Mouse (Mus musculus) hindbrain, postnatal 0 days (tissue): ENCODE measurements around the gene Thbs4. TPM values are rescaled to one million over a fixed set of nuclear protein-coding genes. Genes with fewer than 3 reads are reported as not detected.

Experiments used
- ATAC-seq: fragments of 200-750 bp; cut with Nextera tagmentation; 2 replicates; pipeline ENCODE4 v1.8.0; 2017; ENCODE audit warnings: mild to moderate bottlenecking, moderate TSS enrichment, moderate library complexity
- DNase-seq: peaks from one replicate; pipeline ENCODE4 v3.0.0-alpha.2; 2015; ENCODE audit warnings: low spot score
- H3K27ac ChIP-seq: fragments of 300-500 bp; sonication (generic); 2 replicates; pipeline ENCODE4 v1.5.1; 2014; ENCODE audit warnings: mild to moderate bottlenecking
- H3K27me3 ChIP-seq: fragments of 300-500 bp; sonication (generic); 2 replicates; pipeline ENCODE4 v1.6.1; 2014; ENCODE audit warnings: low read length, mixed read lengths; ENCODE audit not compliant: insufficient read depth
- H3K36me3 ChIP-seq: fragments of 300-500 bp; sonication (generic); 2 replicates; pipeline ENCODE4 v1.6.1; 2014; ENCODE audit warnings: low read length, mixed read lengths; ENCODE audit not compliant: insufficient read depth
- H3K4me1 ChIP-seq: fragments of 300-500 bp; sonication (generic); 2 replicates; pipeline ENCODE4 v1.6.1; 2014; ENCODE audit warnings: antibody characterized with exemption, low read length, mixed read lengths; ENCODE audit not compliant: insufficient read depth
- H3K4me2 ChIP-seq: fragments of 300-500 bp; sonication (generic); 2 replicates; pipeline ENCODE4 v1.6.1; 2014; ENCODE audit warnings: low read depth, mild to moderate bottlenecking, low read length, moderate library complexity, mixed read lengths
- H3K4me3 ChIP-seq: fragments of 300-500 bp; sonication (generic); 2 replicates; pipeline ENCODE4 v1.5.1; 2014; ENCODE audit warnings: low read length
- H3K9ac ChIP-seq: fragments of 300-500 bp; sonication (generic); replicated peaks from 2 replicates; pipeline ENCODE4 v1.6.1; 2014; ENCODE audit warnings: mild to moderate bottlenecking, low read length, moderate library complexity, mixed read lengths
- H3K9me3 ChIP-seq: fragments of 300-500 bp; sonication (generic); 2 replicates; pipeline ENCODE4 v1.6.1; 2016; ENCODE audit warnings: low read length, mixed read lengths
- CTCF ChIP-seq: IDR thresholded peaks from 2 replicates; pipeline ENCODE4 v1.5.1; 2016; ENCODE audit warnings: antibody characterized with exemption, control low read depth, low read depth
- WGBS: fragments of 180-500 bp; shearing (Covaris S2); extraction: QIAGEN DNeasy Blood & Tissue Kit; methylation state at CpG from one replicate; pipeline ENCODE4 v1.1.7; 2014; 5-methylcytosine and 5-hydroxymethylcytosine counted together
- polyA plus RNA-seq: library from polyadenylated mRNA; unstranded; fragments of >200 nt; fragmentation: Nextera tagmentation; extraction: Ambion mirVana; gene quantifications from 2 replicates; pipeline ENCODE4 v1.2.1, GENCODE M21; 2015
- total RNA-seq: library from RNA; depleted of rRNA; stranded (reverse); fragments of >200 nt; gene quantifications from 2 replicates; pipeline ENCODE4 v1.2.3, GENCODE M21; 2014

The Thbs4 gene
- total and polyA plus RNA-seq, 2 experiments from 2014 or later: 0.94 to 1.3 TPM

DNA sequence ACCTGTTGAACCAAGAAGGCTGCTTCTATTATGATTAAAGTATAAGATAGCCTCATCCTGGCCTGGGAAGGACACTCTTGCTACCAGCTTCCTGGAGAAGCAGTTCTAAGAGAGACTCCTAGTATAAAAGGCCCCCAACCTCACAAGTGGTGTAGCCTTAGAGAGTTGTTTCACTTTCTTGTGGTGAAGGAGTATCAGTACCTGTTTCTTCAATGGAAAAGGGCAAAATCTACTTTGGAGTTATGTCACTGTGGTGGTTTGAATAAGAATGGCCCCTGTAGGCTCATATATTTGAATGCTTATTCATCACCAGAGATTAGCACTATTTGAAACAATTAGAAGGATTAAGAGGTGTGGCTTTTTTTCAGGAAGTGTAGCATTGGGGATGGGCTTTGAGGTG lies 12.2 kb upstream of the Thbs4 start:
- Histone ChIP-seq H3K4me2 (no peak overlapping the region), H3K27me3 (no peaks in the 10 kb centered on the region), H3K4me3 (no peak overlapping the region), H3K9me3 (no peaks in the 10 kb centered on the region), H3K9ac (no peak overlapping the region), H3K4me1 (no peaks in the 10 kb centered on the region), H3K27ac (no peak overlapping the region), H3K36me3 (no peaks in the 10 kb centered on the region)
- no peak for ATAC-seq
- TF ChIP-seq CTCF: no peak
- no peak for DNase-seq

DNA sequence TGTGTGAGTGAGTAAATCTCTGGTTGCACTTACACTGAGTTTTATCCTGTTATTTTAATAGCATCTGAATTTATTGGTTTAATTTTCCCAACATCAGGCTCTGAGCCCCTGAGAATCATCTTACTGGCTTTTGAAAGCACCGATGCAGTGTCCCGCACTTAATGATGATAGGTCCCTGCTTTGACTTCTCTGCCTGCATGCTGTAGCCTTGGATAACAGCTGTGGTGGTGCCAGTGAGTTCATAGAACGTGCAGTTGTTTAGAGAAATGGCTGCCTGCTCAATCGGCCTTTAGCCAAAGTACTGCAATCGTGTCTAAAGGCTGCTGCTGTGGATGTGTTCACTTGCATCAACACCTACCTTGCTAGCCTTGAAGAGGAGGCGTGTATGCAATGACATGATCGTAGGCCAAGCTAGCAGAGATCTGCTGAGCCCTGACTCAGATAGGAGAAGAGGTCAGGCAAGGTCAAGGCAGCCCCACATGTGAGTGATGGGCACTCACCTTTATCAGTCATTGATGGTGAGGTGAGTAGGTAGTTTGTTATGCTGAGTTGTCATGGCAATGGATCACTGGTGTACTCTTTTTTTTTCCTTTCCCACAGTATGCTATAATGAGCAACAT lies 4.8 kb upstream of the Thbs4 start:
- ATAC-seq: peak; percentile 22; the same call in 1 of the 2 replicates
- Histone ChIP-seq H3K9ac (no peak overlapping the region), H3K9me3 (no peaks in the 10 kb centered on the region), H3K36me3 (no peaks in the 10 kb centered on the region), H3K27me3 (peaks cover 5% of the 10 kb centered on the region; the same call in 1 of the 2 replicates), H3K4me1 (no peaks in the 10 kb centered on the region), H3K27ac (no peak overlapping the region), H3K4me3 (no peak overlapping the region), H3K4me2 (no peak overlapping the region)
- DNase-seq: no peak
- no peak for TF ChIP-seq CTCF
- WGBS: 73% methylated on average over 7 of the region's 7 CpGs

DNA sequence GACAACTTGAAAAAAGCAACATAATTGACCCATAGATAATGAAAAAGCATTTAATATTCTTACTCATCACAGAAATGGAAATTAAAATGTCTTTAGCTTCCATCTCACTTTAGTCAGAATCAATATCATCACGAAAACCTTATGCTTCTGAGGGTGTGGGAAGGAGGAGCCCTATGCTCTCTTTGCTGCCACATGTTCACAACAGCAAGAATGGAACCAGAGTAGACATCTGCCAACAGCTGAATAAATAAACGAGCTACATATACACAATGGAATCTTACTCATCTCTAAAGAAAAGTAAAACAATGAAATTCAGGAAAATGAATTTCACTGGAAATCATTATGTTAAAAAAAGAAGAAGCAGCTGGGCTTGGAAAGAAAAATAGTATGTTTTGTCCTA lies 4.2 kb upstream of the Thbs4 start:
- no peak overlapping the region for H3K4me3 ChIP-seq
- DNase-seq: no peak
- TF ChIP-seq CTCF: no peak

GRCm38 (mm10) chr13:92793636-92794035 lies 982 bp downstream of the Thbs4 start:
- no peak for ATAC-seq
- 78% methylated on average over 8 of the region's 8 CpGs for WGBS
- no peak for DNase-seq

More for the DNA sequence above, 4.2 kb upstream of the Thbs4 start:
- ATAC-seq: no peak
- H3K27ac ChIP-seq: no peak overlapping the region
- no peaks in the 10 kb centered on the region for H3K36me3 ChIP-seq
- H3K9ac ChIP-seq: no peak overlapping the region
- no peaks in the 10 kb centered on the region for H3K4me1 ChIP-seq
- H3K9me3 ChIP-seq: no peaks in the 10 kb centered on the region
- WGBS: 74% methylated on average over 2 of the region's 2 CpGs
- peaks cover 5% of the 10 kb centered on the region; the same call in 1 of the 2 replicates for H3K27me3 ChIP-seq
- H3K4me2 ChIP-seq: no peak overlapping the region

DNA sequence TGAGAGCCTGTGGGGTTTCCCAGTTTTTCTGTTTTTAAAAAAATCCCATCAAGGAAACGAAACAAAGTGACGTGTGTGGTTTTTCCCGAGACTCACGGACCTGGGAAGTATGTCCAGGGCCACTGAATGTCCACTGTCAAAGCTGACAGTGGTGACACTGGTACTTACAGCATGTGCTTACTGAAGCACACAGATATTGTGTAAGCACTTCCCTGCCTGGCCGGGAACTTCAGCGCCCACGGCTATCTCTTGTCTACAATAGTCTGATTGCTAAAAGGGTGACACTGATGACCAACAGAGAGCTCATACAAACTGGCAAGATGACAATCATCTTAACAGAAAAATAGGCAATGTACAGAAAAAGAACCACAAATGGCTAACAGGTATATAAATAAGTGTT lies 3.1 kb downstream of the Thbs4 start:
- no peaks in the 10 kb centered on the region for H3K36me3 ChIP-seq
- no peak overlapping the region for H3K27ac ChIP-seq
- no peak for TF ChIP-seq CTCF
- H3K9me3 ChIP-seq: no peaks in the 10 kb centered on the region
- H3K4me3 ChIP-seq: no peak overlapping the region
- H3K4me2 ChIP-seq: no peak overlapping the region
- H3K9ac ChIP-seq: no peak overlapping the region
- ATAC-seq (no peak), DNase-seq (no peak)
- H3K4me1 ChIP-seq: no peaks in the 10 kb centered on the region
- peaks cover 7% of the 10 kb centered on the region; the same call in 1 of the 2 replicates for H3K27me3 ChIP-seq
- 80% methylated on average over 7 of the region's 7 CpGs for WGBS

More at GRCm38 (mm10) chr13:92793636-92794035, 982 bp downstream of the Thbs4 start:
- Histone ChIP-seq H3K4me1 (no peaks in the 10 kb centered on the region), H3K9ac (no peak overlapping the region), H3K4me3 (no peak overlapping the region), H3K4me2 (no peak overlapping the region), H3K9me3 (no peaks in the 10 kb centered on the region), H3K27me3 (peaks cover 7% of the 10 kb centered on the region; the same call in 1 of the 2 replicates), H3K27ac (no peak overlapping the region), H3K36me3 (no peaks in the 10 kb centered on the region)
- TF ChIP-seq CTCF: no peak

GRCm38 (mm10) chr13:92784311-92784710 lies 10.3 kb downstream of the Thbs4 start:
- no peak for TF ChIP-seq CTCF
- no peak for DNase-seq
- no peak overlapping the region for H3K4me2 ChIP-seq
- WGBS: 88% methylated on average over 3 of the region's 3 CpGs
- H3K27ac ChIP-seq: no peak overlapping the region
- no peaks in the 10 kb centered on the region for H3K36me3 ChIP-seq
- no peaks in the 10 kb centered on the region for H3K27me3 ChIP-seq
- no peak overlapping the region for H3K9ac ChIP-seq
- no peak overlapping the region for H3K4me3 ChIP-seq
- H3K4me1 ChIP-seq: no peaks in the 10 kb centered on the region
- no peak for ATAC-seq
- H3K9me3 ChIP-seq: no peaks in the 10 kb centered on the region

GRCm38 (mm10) chr13:92783551-92783950 lies 11.1 kb downstream of the Thbs4 start:
- no peak for DNase-seq
- H3K9me3 ChIP-seq: no peaks in the 10 kb centered on the region
- H3K4me1 ChIP-seq: no peaks in the 10 kb centered on the region
- H3K36me3 ChIP-seq: no peaks in the 10 kb centered on the region
- 93% methylated on average over 4 of the region's 4 CpGs for WGBS
- no peak overlapping the region for H3K4me3 ChIP-seq
- H3K9ac ChIP-seq: no peak overlapping the region
- no peak overlapping the region for H3K27ac ChIP-seq
- H3K27me3 ChIP-seq: no peaks in the 10 kb centered on the region
- ATAC-seq: no peak
- TF ChIP-seq CTCF: no peak
- no peak overlapping the region for H3K4me2 ChIP-seq
